Mouse (Mus musculus) thymus, postnatal 36 days (tissue): ENCODE data around the gene Rassf2.

Experiments used
- DNase-seq, 2 experiments: peaks; one replicate each; pipeline ENCODE4 v3.0.0; 2022; ENCODE audit warnings: mixed read lengths in 2 of 2

Rassf2 gene

DNA sequence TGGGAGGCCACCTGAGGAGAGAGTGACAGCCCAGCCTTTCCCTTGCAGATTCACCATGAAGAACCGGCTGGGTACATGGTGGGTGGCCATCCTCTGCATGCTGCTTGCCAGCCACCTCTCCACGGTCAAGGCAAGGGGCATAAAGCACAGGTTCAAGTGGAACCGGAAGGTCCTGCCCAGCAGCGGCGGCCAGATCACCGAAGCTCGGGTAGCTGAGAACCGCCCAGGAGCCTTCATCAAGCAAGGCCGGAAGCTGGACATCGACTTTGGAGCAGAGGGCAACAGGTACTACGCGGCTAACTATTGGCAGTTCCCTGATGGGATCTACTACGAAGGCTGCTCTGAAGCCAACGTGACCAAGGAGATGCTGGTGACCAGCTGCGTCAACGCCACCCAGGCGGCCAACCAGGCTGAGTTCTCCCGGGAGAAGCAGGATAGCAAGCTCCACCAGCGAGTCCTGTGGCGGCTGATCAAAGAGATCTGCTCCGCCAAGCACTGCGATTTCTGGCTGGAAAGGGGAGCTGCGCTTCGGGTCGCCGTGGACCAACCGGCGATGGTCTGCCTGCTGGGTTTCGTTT is 77.0 kb downstream of the Rassf2 start:
- DNase-seq, result no peak

DNA sequence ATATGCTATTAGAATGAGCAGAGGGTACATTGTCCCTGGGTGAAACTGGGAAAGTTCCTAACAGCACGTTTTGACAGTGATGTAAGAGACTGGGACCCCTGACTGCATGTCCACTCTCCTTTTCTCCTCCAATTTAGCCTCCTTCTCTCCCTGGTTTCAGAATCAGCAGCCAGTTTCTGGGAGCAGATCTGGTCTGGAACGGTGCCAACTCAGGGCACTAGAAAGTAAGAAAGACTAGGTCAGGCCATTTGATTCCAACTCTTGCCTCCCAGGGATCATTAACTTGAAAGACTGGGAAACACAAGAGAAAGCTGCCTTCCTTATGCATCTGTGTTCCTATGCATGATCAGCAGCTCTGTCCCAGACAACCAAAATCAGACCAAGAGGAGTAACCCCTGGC is 77.6 kb downstream of the Rassf2 start:
- no peak for DNase-seq

DNA sequence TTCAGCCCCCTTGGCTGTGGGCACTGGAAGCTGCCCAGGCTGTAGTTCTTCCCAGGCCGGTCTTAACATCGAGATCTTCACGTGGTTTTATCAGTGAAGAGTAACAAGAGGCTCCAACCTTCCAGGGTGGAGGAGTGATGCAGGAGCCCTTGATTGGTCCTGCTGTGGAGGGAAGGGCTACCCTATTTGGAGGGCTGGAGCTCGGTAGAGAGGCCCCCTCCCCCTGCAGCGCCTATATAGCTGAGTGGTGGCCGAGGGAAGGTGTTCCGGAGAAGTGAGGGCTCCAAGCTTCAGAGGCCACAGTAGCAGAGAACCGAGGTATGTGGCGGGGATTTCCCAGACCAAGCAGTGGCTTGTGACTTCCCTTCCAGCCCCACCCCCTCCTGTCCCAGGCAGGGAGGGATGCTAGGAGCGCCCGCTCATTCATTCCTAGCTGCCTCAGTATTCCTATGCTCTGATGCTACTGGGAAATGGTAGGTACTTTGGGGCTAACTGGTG is 79.4 kb downstream of the Rassf2 start, which contains the start of gene Prnd:
Gene Prnd, plus strand, starts transcription at position 264 of the 498 bp plus-strand sequence.
- DNase-seq, result peak in 1 of 2 experiments; percentile 25

DNA sequence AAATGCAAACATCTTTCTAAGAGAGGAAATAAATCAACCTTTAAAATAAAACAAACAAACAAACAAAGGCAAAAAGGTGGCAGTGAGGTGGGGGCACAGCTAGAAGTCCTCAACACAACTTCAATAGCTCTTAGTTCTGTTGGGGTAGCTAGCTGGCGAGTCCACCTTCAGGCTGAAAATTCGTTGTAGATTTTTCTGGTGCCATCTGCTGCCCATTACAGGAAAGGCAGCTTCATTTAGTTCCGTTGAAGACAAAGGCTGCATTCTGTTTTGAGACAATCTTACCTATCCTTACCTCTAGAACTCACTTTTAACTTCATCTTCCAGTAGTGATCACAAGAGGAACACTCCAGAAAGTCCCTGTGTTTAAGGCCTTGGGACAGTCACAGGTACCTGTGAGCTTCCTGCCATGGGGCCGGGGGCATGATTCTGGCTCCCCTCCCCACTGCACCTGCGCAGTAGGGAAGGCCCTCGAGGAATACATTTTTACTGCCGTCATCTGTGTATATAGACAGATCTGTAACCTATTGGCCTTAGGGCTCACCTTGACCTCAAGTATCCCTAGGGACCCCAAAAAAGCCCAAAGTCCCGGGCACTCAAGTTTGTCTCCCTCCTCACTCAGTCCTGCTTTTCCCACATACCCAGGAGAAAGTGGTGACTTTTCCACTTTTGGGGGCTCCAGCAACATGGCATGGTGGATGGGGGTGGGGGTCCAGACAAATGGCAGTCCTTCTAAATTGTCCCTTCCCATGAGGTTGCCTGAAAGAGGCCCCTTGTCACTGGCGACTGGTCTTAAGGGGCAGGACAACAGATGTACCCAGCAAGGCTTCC is 80.1 kb downstream of the Rassf2 start:
- DNase-seq, result peak; percentile 27 to 44

DNA sequence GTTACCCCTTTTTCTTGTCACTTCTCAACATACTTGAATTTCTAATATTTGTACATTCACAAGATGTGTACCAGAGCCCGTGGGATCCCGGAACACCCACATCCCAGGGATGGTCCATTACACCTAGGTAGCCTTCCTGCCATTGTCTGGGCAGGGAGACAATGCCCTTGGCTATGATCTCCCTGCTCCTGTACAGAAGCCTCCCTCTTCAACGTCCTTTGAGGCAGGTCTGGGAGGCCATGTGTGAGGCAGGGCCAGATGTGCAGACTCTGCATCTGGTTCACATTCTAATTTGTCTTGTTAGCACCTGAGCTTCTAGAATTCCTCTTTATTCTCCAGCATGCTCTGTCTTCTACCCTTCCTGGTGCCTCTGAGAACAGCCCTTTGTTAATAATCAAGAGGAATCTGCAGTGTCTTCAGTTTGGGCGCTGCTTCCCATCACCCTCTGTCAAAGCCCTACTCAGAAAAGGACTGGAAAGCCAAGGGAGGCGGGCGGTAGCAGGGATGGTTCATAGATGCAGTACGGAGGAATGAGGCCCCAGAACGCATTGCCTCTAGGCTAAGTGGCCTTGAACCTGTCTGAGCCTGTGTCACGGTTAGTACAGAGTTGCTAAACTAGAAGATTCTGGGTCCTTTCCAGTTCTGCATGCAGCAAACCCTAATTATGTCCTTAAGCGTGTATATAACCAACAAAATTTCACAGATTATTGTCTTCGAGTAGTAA is 81.0 kb downstream of the Rassf2 start:
- DNase-seq, result no peak

DNA sequence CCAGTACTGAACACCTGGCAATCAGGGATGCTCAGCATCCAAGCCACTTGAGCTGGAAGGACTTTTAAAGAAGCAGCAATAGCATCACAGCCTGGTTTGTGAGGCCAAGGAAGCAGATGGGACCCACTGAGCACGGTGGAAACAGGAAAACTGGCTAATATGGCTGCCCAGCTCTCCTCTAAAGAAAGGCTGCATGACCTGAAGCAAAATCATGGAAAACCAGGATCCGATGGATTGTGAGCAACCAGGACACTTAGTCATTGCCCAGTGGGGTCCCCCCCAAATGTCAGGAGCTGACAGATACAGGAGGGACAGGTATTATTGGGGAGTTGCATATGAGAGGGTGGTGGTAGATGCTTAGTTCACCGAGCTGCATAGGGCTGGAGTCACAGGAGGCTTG is 81.9 kb downstream of the Rassf2 start:
- no peak for DNase-seq

DNA sequence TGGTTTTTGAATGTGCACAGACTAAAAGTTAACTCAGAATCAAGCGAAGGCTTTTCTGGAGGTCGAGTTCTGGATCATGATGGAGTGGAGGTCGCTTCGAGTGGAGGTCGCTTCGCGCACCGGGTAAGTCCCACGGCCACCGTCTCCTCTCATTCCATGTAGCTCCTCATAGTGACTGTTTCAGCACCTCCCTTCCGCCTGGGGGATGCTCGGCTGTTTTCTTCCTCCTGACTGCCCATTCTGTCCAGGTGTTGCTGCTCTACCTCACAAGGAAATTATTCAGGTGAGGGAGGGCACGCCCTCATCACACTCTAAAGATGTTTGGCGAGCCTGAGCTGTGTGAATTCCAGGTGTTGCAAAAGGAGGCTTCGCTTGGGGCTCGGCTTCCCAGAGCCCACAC is 83.7 kb downstream of the Rassf2 start:
- DNase-seq, result no peak

DNA sequence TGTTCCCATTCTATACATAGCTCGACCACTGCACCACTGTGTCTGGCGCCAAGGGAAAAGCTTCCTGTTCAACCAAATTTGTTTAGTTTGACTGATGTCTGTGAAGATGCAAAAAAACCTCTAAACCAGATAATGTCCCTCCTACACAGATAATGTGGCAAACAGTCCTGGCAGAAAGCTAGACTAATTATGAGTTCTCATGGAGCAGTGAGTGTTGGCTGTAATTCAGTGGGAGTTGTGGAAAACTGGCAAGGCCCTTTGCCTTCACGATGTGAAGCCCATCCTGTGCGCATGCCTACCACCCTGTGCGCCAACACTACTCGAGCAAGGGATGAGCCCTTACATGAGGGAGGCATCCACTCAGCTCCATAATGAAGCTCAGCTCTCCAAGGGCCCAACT is 84.3 kb downstream of the Rassf2 start:
- DNase-seq, result no peak

DNA sequence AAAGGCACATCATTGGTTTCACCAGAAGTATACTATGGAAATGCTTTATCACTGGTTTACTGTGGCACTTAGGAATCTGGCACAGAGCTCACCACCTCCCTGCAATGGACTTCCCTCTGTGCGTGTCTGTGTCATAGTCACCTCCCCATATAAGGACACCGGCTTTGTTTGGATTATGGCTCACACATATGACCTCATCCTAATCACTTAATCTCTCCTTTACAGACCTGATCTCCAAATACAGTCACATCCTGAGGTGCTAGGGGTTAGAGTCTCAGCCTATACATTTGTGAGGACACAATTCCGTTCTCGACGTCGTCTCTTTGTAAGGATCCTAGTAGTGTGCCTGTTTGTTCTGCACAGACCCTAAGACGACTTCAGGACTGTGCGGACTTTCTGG is 84.8 kb downstream of the Rassf2 start:
- DNase-seq, result no peak

DNA sequence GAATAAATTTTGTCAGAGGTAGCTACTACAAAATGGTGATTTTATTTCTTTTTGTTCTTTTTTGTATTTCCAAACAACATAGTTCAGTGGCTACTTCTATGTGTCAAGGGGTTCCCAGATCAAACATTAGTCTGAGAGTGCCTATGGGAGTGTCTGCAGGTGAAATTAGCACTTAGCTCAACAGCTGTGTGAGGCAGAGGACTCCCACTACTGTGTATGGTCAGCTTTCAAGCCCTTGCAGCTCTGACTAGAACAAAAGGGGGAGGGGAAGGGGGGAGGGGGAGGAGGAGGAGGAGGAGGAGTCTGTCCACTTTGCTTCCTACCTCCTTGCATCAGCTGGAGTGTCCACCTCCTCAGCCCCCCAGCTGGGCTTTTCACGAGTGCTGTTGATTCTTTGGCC is 85.7 kb downstream of the Rassf2 start:
- DNase-seq, result no peak

DNA sequence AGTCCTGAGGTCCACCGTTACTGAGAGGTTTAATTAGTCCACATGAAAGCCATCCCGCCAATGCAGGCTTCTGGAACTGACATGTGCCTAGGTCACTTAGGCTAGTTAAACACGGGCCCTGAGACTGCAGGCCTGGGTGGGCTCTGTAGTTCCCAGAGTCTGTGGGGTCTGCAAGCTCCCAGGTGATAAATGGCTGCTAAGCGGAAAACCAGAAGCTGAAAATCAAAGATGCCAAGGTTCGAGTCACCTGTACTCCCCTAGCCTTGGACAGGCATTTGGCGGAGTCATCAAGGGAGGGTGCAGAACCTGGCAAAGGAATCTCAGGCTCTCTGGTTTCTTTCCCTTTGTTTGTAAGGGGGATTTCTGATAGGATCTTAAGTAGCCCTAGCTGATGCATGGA is 88.6 kb downstream of the Rassf2 start:
- DNase-seq, result no peak

DNA sequence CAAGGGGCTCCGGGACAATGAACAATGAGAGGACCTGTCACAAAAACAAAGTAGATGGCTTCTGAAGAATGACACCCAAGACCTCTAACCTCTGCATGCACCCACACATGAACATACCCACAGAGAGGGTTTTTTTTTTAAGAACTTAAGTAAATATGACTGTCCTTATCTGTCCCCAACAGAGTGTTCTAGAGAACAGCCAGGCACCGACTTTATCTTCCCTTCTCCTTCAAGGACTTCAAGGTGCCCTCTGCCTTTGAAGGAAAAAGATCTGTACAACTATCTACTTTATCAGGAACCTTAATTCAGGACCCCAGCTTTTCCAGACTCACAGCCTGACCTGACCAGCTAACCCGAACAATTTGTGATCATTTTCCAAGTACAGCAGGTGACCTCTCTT is 89.6 kb downstream of the Rassf2 start:
- DNase-seq, result no peak
